Mouse (Mus musculus) cerebellum, adult 2 months (tissue): ENCODE results near the gene Cxcl10.

Experiments
- CTCF ChIP-seq: fragments of 200-500 bp; IDR thresholded peaks from 2 replicates; pipeline ENCODE4 v1.5.1; 2011; ENCODE audit warnings: low read depth, mild to moderate bottlenecking, control low read depth, low read length, moderate library complexity, borderline replicate concordance; ENCODE audit not compliant: insufficient read depth
- POLR2A ChIP-seq: fragments of 200-500 bp; IDR thresholded peaks from 2 replicates; pipeline ENCODE4 v1.6.1; 2011; ENCODE audit warnings: low read length, control low read depth, borderline replicate concordance; ENCODE audit not compliant: insufficient read depth

DNA sequence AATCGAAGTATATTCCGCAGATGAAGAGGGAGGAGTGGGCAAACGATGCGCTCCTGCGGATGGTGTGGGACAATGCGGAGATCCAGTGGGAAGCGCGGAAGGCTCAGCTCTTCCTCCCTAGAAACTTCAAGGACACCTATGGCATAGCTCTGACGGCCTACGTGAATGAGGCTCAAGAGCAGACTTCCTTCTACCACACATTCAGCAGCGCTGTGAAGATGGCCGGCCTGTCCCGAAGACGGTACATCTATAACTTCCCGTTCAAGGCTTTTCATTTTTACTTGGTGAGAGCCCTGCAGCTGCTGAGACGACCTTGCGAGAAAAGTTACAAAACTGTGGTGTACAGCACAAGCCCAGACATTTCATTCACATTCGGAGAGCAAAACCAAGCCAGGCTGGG is 43.9 kb upstream of the Cxcl10 start:
- TF ChIP-seq POLR2A, result no peak
- TF ChIP-seq CTCF, result no peak
